Comparison of ENCODE assay signal across 8 mouse cellular contexts in the genomic region with DNA sequence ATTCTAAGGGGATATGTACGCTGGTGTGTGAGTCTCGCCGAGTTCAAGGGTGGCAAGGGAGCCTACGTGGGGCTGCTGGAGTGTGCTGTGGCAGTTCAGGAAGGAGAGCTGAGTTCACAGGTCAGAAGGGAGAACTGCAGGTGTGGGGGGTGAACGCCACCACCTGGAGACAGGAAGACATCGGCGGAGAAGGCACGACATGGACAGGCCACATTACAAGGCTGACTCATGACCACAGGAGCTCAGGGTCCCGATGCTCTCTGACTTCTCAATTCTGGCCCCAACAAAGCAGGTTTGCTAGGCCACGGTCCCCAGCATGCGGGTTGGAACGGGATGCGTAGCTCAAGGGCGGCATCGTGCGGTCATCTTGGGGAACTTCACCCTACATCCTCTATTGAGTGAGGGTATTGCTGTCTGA. TPM values are rescaled to one million over a fixed set of nuclear protein-coding genes. Genes with fewer than 3 reads are reported as not detected.
DNase-seq lines count a peak whose midpoint lies in the region; ATAC-seq lines count a peak whose summit lies in the region.

No protein-coding gene starts in this region.

- H3K4me3 ChIP-seq in limb, embryonic 10.5 days: peak overlapping the region; percentile 26; the same call in 1 of the 2 replicates
- no peak overlapping the region for H3K4me3 ChIP-seq in midbrain, embryonic 15.5 days

- peak overlapping the region; percentile 33; the same call in 1 of the 2 replicates for H3K27ac ChIP-seq in limb, embryonic 10.5 days
- H3K27ac ChIP-seq in midbrain, embryonic 15.5 days: no peak overlapping the region

- peak; percentile 33 to 66 for DNase-seq in urinary bladder, adult 18-20 months (ENCODE audit: low spot score in 2 of 2)
- no peak for DNase-seq in urinary bladder, postnatal 10 days (ENCODE audit: low spot score)
- DNase-seq in cerebellum, postnatal 4 days (ENCODE audit: low spot score in 2 of 2): peak; percentile 77 to 84
- peak; percentile 77 for DNase-seq in gastrocnemius, postnatal 10 days
- DNase-seq in induced T-regulatory cell, adult 2 months (ENCODE audit: low read depth): peak; percentile 80
- DNase-seq in limb, embryonic 10.5 days (ENCODE audit: low spot score): peak; percentile 90
- DNase-seq in spleen, postnatal 36 days (ENCODE audit: low spot score in 2 of 2): peak; percentile 6 to 38

- peak; percentile 67 for ATAC-seq in midbrain, embryonic 15.5 days (replicated peaks)

- peaks cover 73% of the 10 kb centered on the region for H3K27me3 ChIP-seq in limb, embryonic 10.5 days (ENCODE audit: low read depth, poor library complexity, severe bottlenecking)
- H3K27me3 ChIP-seq in midbrain, embryonic 15.5 days (replicated peaks): peaks cover 5% of the 10 kb centered on the region

- peaks cover 7% of the 10 kb centered on the region for H3K4me1 ChIP-seq in limb, embryonic 10.5 days
- H3K4me1 ChIP-seq in midbrain, embryonic 15.5 days: peaks cover 6% of the 10 kb centered on the region

- 10% methylated on average over 16 of the region's 16 CpGs for WGBS in limb, embryonic 10.5 days
- WGBS in midbrain, embryonic 15.5 days: 2% methylated on average over 16 of the region's 16 CpGs

- no peak overlapping the region for H3K9ac ChIP-seq in midbrain, embryonic 15.5 days

- H3K9me3 ChIP-seq in limb, embryonic 10.5 days (replicated peaks): no peaks in the 10 kb centered on the region
- H3K9me3 ChIP-seq in midbrain, embryonic 15.5 days: no peaks in the 10 kb centered on the region

- H3K4me2 ChIP-seq in midbrain, embryonic 15.5 days: peak overlapping the region; percentile 37

- H3K36me3 ChIP-seq in limb, embryonic 10.5 days: no peaks in the 10 kb centered on the region
- no peaks in the 10 kb centered on the region for H3K36me3 ChIP-seq in midbrain, embryonic 15.5 days (replicated peaks)

RNA-seq across cellular contexts. Expression of a gene that starts 36.0 kb away (rescaled TPM):
- total RNA-seq in gastrocnemius, postnatal 10 days (2021): 1 to 10 TPM; 1.1 to 2.0 TPM
- not detected in 2 replicates for polyA plus RNA-seq in limb, embryonic 10.5 days (2016; fragmentation: Nextera tagmentation; extraction: Ambion mirVana)
- not detected in 2 replicates for polyA plus RNA-seq in midbrain, embryonic 15.5 days (2015; fragmentation: Nextera tagmentation; extraction: Ambion mirVana)
